Mouse (Mus musculus) cerebellum, adult 2 months (tissue): ENCODE results near the gene Cdc37. TPM values are rescaled to one million over a fixed set of nuclear protein-coding genes. Genes with fewer than 3 reads are reported as not detected.
"Not testable (repeated sequence)": the region's sequence is repeated elsewhere in the genome, so short reads cannot be mapped to it uniquely, and the experiment has no call there.

Experiments
- DNase-seq, 2 experiments: peaks; one replicate each; pipeline ENCODE4 v3.0.0; 2021
- H3K27ac ChIP-seq: fragments of 200-500 bp; 2 replicates; pipeline ENCODE4 v1.5.1; 2012; ENCODE audit warnings: low read length, control low read depth, inconsistent platforms; ENCODE audit not compliant: insufficient read depth
- H3K27me3 ChIP-seq: fragments of 200-500 bp; 2 replicates; pipeline ENCODE4 v1.6.1; 2012; ENCODE audit warnings: inconsistent platforms, mild to moderate bottlenecking, low read length, moderate library complexity; ENCODE audit not compliant: control insufficient read depth, insufficient read depth
- H3K4me1 ChIP-seq: fragments of 200-500 bp; 2 replicates; pipeline ENCODE4 v1.6.1; 2011; ENCODE audit warnings: low read length; ENCODE audit not compliant: control insufficient read depth, insufficient read depth
- H3K4me3 ChIP-seq: fragments of 200-500 bp; replicated peaks from 2 replicates; pipeline ENCODE3; 2011; ENCODE audit warnings: mild to moderate bottlenecking, low read depth, low read length, control low read depth; ENCODE audit not compliant: insufficient read depth
- CTCF ChIP-seq: fragments of 200-500 bp; IDR thresholded peaks from 2 replicates; pipeline ENCODE4 v1.5.1; 2011; ENCODE audit warnings: low read depth, mild to moderate bottlenecking, control low read depth, low read length, moderate library complexity, borderline replicate concordance; ENCODE audit not compliant: insufficient read depth
- POLR2A ChIP-seq: fragments of 200-500 bp; IDR thresholded peaks from 2 replicates; pipeline ENCODE4 v1.6.1; 2011; ENCODE audit warnings: low read length, control low read depth, borderline replicate concordance; ENCODE audit not compliant: insufficient read depth
- WGBS: fragments of 180-500 bp; shearing (Covaris S2); methylation state at CpG from one replicate; pipeline ENCODE4 v1.1.7; 2018; 5-methylcytosine and 5-hydroxymethylcytosine counted together
- polyA plus RNA-seq: library from polyadenylated mRNA; depleted of rRNA; stranded (reverse); fragments of >200 nt; gene quantifications from 2 replicates; pipeline ENCODE4 v1.2.3, GENCODE M21; 2012; rRNA removed

Cdc37 gene
- polyA plus RNA-seq = 189 and 202 TPM in 2 replicates

- 2% methylated on average over 56 of the region's 56 CpGs for WGBS
- DNase-seq = peak; percentile 93 to 94
- no peak for TF ChIP-seq CTCF
- TF ChIP-seq POLR2A = peak; percentile 78; the same call in 1 of the 2 replicates
- Histone ChIP-seq H3K27ac (peak within 1 kb of the TSS; percentile 35; the same call in 1 of the 2 replicates), H3K27me3 (no peaks in the 10 kb centered on the region), H3K4me1 (peaks cover 7% of the 10 kb centered on the region; the same call in 1 of the 2 replicates), H3K4me3 (peak within 1 kb of the TSS; percentile 92)
Measured at GRCm38 (mm10) chr9:21149654-21150419, at the start of gene Cdc37. TSS of gene Cdc37 (minus strand) at chr9:21149982.

- Histone ChIP-seq H3K27me3 (no peaks in the 10 kb centered on the region), H3K27ac (no peak overlapping the region), H3K4me1 (peaks cover 7% of the 10 kb centered on the region; the same call in 1 of the 2 replicates), H3K4me3 (no peak overlapping the region)
- 77% methylated on average over 3 of the region's 3 CpGs for WGBS
- DNase-seq = no peak
- TF ChIP-seq CTCF = no peak
- no peak for TF ChIP-seq POLR2A
Measured at GRCm38 (mm10) chr9:21198960-21199359, 49.2 kb upstream of the Cdc37 start.

- Histone ChIP-seq H3K27me3 (no peaks in the 10 kb centered on the region), H3K27ac (no peak overlapping the region), H3K4me3 (peak overlapping the region; percentile 99), H3K4me1 (peaks cover 7% of the 10 kb centered on the region; the same call in 1 of the 2 replicates)
- TF ChIP-seq POLR2A (no peak), CTCF (no peak)
- WGBS = 12% methylated on average over 4 of the region's 4 CpGs
- peak; percentile 38 to 44 for DNase-seq
Measured at GRCm38 (mm10) chr9:21197981-21198380, 48.2 kb upstream of the Cdc37 start.

GRCm38 (mm10) chr9:21196521-21197433 is 47.0 kb upstream of the Cdc37 start:
- H3K27me3 ChIP-seq = no peaks in the 10 kb centered on the region
- TF ChIP-seq POLR2A (peak; percentile 87), CTCF (no peak)
- H3K27ac ChIP-seq = peak overlapping the region; percentile 78
- peak; percentile 74 to 75 for DNase-seq
- H3K4me1 ChIP-seq = peaks cover 7% of the 10 kb centered on the region; the same call in 1 of the 2 replicates
- peak overlapping the region; percentile 99 for H3K4me3 ChIP-seq
- WGBS = 5% methylated on average over 19 of the region's 19 CpGs

GRCm38 (mm10) chr9:21195736-21196505 is 46.1 kb upstream of the Cdc37 start:
- DNase-seq, H3K27me3 ChIP-seq, H3K4me1 ChIP-seq: not testable (repeated sequence)
- 0 out of 2 replicates have a peak overlapping the region, but pooled peaks have one; percentile 53 for H3K27ac ChIP-seq
- WGBS = 59% methylated on average over 7 of the region's 7 CpGs
- peak overlapping the region; percentile 99 for H3K4me3 ChIP-seq

- 66% methylated on average over 4 of the region's 4 CpGs for WGBS
Measured at GRCm38 (mm10) chr9:21194787-21195493, 45.2 kb upstream of the Cdc37 start.

GRCm38 (mm10) chr9:21193786-21194185 is 44.0 kb upstream of the Cdc37 start:
- TF ChIP-seq CTCF (no peak), POLR2A (no peak)
- Histone ChIP-seq H3K4me1 (peaks cover 7% of the 10 kb centered on the region; the same call in 1 of the 2 replicates), H3K27me3 (no peaks in the 10 kb centered on the region), H3K27ac (no peak overlapping the region), H3K4me3 (no peak overlapping the region)
- no peak for DNase-seq
- WGBS = 93% methylated on average over 3 of the region's 3 CpGs

More at GRCm38 (mm10) chr9:21194787-21195493, 45.2 kb upstream of the Cdc37 start:
- H3K4me3 ChIP-seq = no peak overlapping the region
- peaks cover 7% of the 10 kb centered on the region; the same call in 1 of the 2 replicates for H3K4me1 ChIP-seq
- no peak overlapping the region for H3K27ac ChIP-seq
- no peaks in the 10 kb centered on the region for H3K27me3 ChIP-seq
- TF ChIP-seq CTCF = no peak
- TF ChIP-seq POLR2A = no peak
- no peak for DNase-seq
